Mouse (Mus musculus): Measurements from ENCODE around the gene Dner. TPM values are rescaled to one million over a fixed set of nuclear protein-coding genes. Genes with fewer than 3 reads are reported as not detected.

The Dner gene
- total RNA-seq, 4 experiments from 2014 or later = 129 to 148 (median 141) TPM

- DNase-seq (ENCODE audit: low spot score in 2 of 2) = no peak
Measured at GRCm38 (mm10) chr1:84536069-84536468, 160.0 kb downstream of the Dner start.

GRCm38 (mm10) chr1:84525514-84525913 is 170.5 kb downstream of the Dner start:
- no peak for DNase-seq (ENCODE audit: low spot score in 2 of 2)

- no peak for DNase-seq (ENCODE audit: low spot score in 2 of 2)
Measured at GRCm38 (mm10) chr1:84524413-84524812, 171.6 kb downstream of the Dner start.

- no peak for DNase-seq (ENCODE audit: low spot score in 2 of 2)
Measured at GRCm38 (mm10) chr1:84522963-84523280, 173.1 kb downstream of the Dner start.

- DNase-seq (ENCODE audit: low spot score in 2 of 2) = no peak
Measured at GRCm38 (mm10) chr1:84522256-84522962, 173.6 kb downstream of the Dner start.

- no peak for DNase-seq (ENCODE audit: low spot score in 2 of 2)
Measured at GRCm38 (mm10) chr1:84518347-84518746, 177.7 kb downstream of the Dner start.

GRCm38 (mm10) chr1:84513201-84513600 is 182.8 kb downstream of the Dner start:
- DNase-seq (ENCODE audit: low spot score in 2 of 2) = no peak

- no peak for DNase-seq (ENCODE audit: low spot score in 2 of 2)
Measured at GRCm38 (mm10) chr1:84508510-84508909, 187.5 kb downstream of the Dner start.

- DNase-seq (ENCODE audit: low spot score in 2 of 2) = no peak
Measured at GRCm38 (mm10) chr1:84507568-84507967, 188.5 kb downstream of the Dner start.

GRCm38 (mm10) chr1:84506984-84507546 is 189.0 kb downstream of the Dner start:
- DNase-seq (ENCODE audit: low spot score in 2 of 2) = no peak

GRCm38 (mm10) chr1:84500673-84501072 is 195.3 kb downstream of the Dner start:
- DNase-seq (ENCODE audit: low spot score in 2 of 2) = no peak

- no peak for DNase-seq (ENCODE audit: low spot score in 2 of 2)
Measured at GRCm38 (mm10) chr1:84491732-84492131, 204.3 kb downstream of the Dner start.

GRCm38 (mm10) chr1:84488546-84488945 is 207.5 kb downstream of the Dner start:
- DNase-seq (ENCODE audit: low spot score in 2 of 2) = no peak

GRCm38 (mm10) chr1:84485066-84485465 is 211.0 kb downstream of the Dner start:
- DNase-seq (ENCODE audit: low spot score in 2 of 2) = no peak

GRCm38 (mm10) chr1:84484577-84484976 is 211.4 kb downstream of the Dner start:
- no peak for DNase-seq (ENCODE audit: low spot score in 2 of 2)

GRCm38 (mm10) chr1:84479976-84480375 is 216.0 kb downstream of the Dner start:
- DNase-seq (ENCODE audit: low spot score in 2 of 2) = no peak

GRCm38 (mm10) chr1:84474274-84474673 is 221.7 kb downstream of the Dner start:
- DNase-seq (ENCODE audit: low spot score in 2 of 2) = no peak

GRCm38 (mm10) chr1:84472260-84472659 is 223.8 kb downstream of the Dner start:
- no peak for DNase-seq (ENCODE audit: low spot score in 2 of 2)

GRCm38 (mm10) chr1:84470342-84470741 is 225.7 kb downstream of the Dner start:
- DNase-seq (ENCODE audit: low spot score in 2 of 2) = no peak

- DNase-seq (ENCODE audit: low spot score in 2 of 2) = no peak
Measured at GRCm38 (mm10) chr1:84467664-84468063, 228.4 kb downstream of the Dner start.

GRCm38 (mm10) chr1:84464761-84465160 is 231.3 kb downstream of the Dner start:
- DNase-seq (ENCODE audit: low spot score in 2 of 2) = peak in 1 of 2 experiments; percentile 50

- peak in 1 of 2 experiments; percentile 46 for DNase-seq (ENCODE audit: low spot score in 2 of 2)
Measured at GRCm38 (mm10) chr1:84463976-84464662, 231.9 kb downstream of the Dner start.
